8 mouse cellular contexts compared by ENCODE assay signal in the genomic region with DNA sequence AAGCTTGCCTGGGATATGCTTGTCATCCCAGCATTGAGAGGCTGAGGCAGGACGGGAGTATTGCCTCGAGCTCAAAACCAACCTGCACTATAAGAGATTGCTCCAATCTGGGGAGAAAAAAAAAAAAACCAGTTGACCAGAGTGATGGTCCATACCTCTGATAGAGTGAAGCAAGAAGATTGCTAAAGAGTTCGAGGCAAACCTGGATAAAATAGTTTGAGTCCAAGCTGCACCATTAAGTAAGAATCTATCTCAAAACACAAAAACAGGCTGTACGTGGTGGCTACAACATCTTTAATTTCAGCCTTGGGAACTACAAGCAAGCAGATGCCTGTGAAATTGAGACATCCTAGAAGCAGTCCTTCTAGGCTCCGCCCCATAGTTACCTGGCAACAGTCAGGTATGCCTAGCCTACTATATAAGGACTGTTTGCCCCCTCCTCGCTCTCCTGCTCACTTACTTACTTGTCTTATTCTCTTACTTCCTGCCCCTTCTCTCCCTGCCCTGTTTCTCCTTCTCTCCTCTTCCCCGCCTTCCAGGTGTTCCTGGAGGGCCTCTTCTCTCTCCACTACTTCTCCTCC. TPM values are rescaled to one million over a fixed set of nuclear protein-coding genes. Genes with fewer than 3 reads are reported as not detected.
A peak's percentile ranks its signal among the peaks of the same experiment; 100 is the strongest.
DNase-seq lines count a peak whose midpoint lies in the region; ATAC-seq and TF ChIP-seq lines count a peak whose summit lies in the region.

No protein-coding gene starts in this region.

- no peak; the same call in 1 of the 2 replicates for ATAC-seq in kidney, embryonic 15.5 days (replicated peaks; ENCODE audit: low FRiP score)
- peak; percentile 2; the same call in 1 of the 2 replicates for ATAC-seq in liver, embryonic 12.5 days
- ATAC-seq in neural tube, embryonic 12.5 days (ENCODE audit: low FRiP score, low read depth), result peak; percentile 41

- TF ChIP-seq CTCF in embryonic fibroblast, embryonic 13.5 days (IDR thresholded peaks at IDR 0.05; ENCODE audit: borderline replicate concordance, insufficient read depth, low read length), result no peak

- no peaks in the 10 kb centered on the region for H3K27me3 ChIP-seq in kidney, embryonic 15.5 days
- no peaks in the 10 kb centered on the region for H3K27me3 ChIP-seq in liver, embryonic 12.5 days (replicated peaks)
- H3K27me3 ChIP-seq in neural tube, embryonic 12.5 days (replicated peaks), result no peaks in the 10 kb centered on the region

- H3K36me3 ChIP-seq in kidney, embryonic 15.5 days, result peaks cover 33% of the 10 kb centered on the region
- H3K36me3 ChIP-seq in liver, embryonic 12.5 days, result peaks cover 34% of the 10 kb centered on the region
- H3K36me3 ChIP-seq in neural tube, embryonic 12.5 days, result peaks cover 33% of the 10 kb centered on the region

- H3K27ac ChIP-seq in kidney, embryonic 15.5 days, result no peak overlapping the region; the same call in none of the 2 replicates
- no peak overlapping the region for H3K27ac ChIP-seq in embryonic fibroblast, embryonic 13.5 days (ENCODE audit: insufficient read depth, low read length)
- no peak overlapping the region; the same call in 1 of the 2 replicates for H3K27ac ChIP-seq in liver, embryonic 12.5 days
- no peak overlapping the region for H3K27ac ChIP-seq in neural tube, embryonic 12.5 days

- no peak for TF ChIP-seq POLR2A in embryonic fibroblast, embryonic 13.5 days (IDR thresholded peaks at IDR 0.05; ENCODE audit: low read depth, low read length)

- H3K4me1 ChIP-seq in kidney, embryonic 15.5 days, result peaks cover 21% of the 10 kb centered on the region
- H3K4me1 ChIP-seq in embryonic fibroblast, embryonic 13.5 days (ENCODE audit: control insufficient read depth, insufficient read depth, low read length), result peaks cover 7% of the 10 kb centered on the region
- H3K4me1 ChIP-seq in liver, embryonic 12.5 days, result peaks cover 49% of the 10 kb centered on the region
- peaks cover 20% of the 10 kb centered on the region for H3K4me1 ChIP-seq in neural tube, embryonic 12.5 days

- H3K9me3 ChIP-seq in kidney, embryonic 15.5 days (replicated peaks), result no peaks in the 10 kb centered on the region
- no peaks in the 10 kb centered on the region for H3K9me3 ChIP-seq in liver, embryonic 12.5 days (replicated peaks)
- H3K9me3 ChIP-seq in neural tube, embryonic 12.5 days, result no peaks in the 10 kb centered on the region

- peak overlapping the region; percentile 87 for H3K4me2 ChIP-seq in kidney, embryonic 15.5 days
- H3K4me2 ChIP-seq in liver, embryonic 12.5 days, result peak overlapping the region; percentile 93
- H3K4me2 ChIP-seq in neural tube, embryonic 12.5 days (replicated peaks), result peak overlapping the region; percentile 77

- 35% methylated on average over 7 of the region's 7 CpGs for whole genome bisulfite sequencing in kidney, embryonic 15.5 days
- WGBS in liver, embryonic 12.5 days (ENCODE audit: insufficient replicate concordance), result 45% methylated on average over 7 of the region's 7 CpGs
- WGBS in neural tube, embryonic 12.5 days, result 40% methylated on average over 7 of the region's 7 CpGs

- H3K4me3 ChIP-seq in kidney, embryonic 15.5 days (replicated peaks), result peak overlapping the region; percentile 96
- H3K4me3 ChIP-seq in embryonic fibroblast, embryonic 13.5 days (ENCODE audit: insufficient read depth, low read length), result peak overlapping the region; percentile 25; the same call in 1 of the 2 replicates
- peak overlapping the region; percentile 81 for H3K4me3 ChIP-seq in liver, embryonic 12.5 days
- peak overlapping the region; percentile 91 for H3K4me3 ChIP-seq in neural tube, embryonic 12.5 days

- peak overlapping the region; percentile 85; the same call in 1 of the 2 replicates for H3K9ac ChIP-seq in kidney, embryonic 15.5 days
- H3K9ac ChIP-seq in liver, embryonic 12.5 days, result 0 out of 2 replicates have a peak overlapping the region, but pooled peaks have one; percentile 90
- peak overlapping the region; percentile 89; the same call in 1 of the 2 replicates for H3K9ac ChIP-seq in neural tube, embryonic 12.5 days

- no peak for DNase-seq in kidney, adult 8-10 months
- no peak for DNase-seq in right cerebral cortex, postnatal 25 days
- no peak for DNase-seq in natural killer cell, adult 2 months (ENCODE audit: low spot score in 2 of 2)
- no peak for DNase-seq in gastrocnemius, postnatal 4 days (ENCODE audit: low spot score in 2 of 2)

RNA-seq across cellular contexts. Expression of gene Bax, which starts 0.5 kb away (rescaled TPM):
- 184 and 195 TPM in 2 replicates for polyA plus RNA-seq in kidney, embryonic 15.5 days (2015; fragmentation: Nextera tagmentation; extraction: Ambion mirVana)
- 218 and 278 TPM in 2 replicates for polyA plus RNA-seq in embryonic fibroblast, embryonic 13.5 days (2011; ENCODE audit: insufficient read length, low read depth, missing spikeins)
- 147 and 155 TPM in 2 replicates for polyA plus RNA-seq in liver, embryonic 12.5 days (2016; fragmentation: Nextera tagmentation; extraction: Ambion mirVana)
- 262 and 276 TPM in 2 replicates for polyA plus RNA-seq in neural tube, embryonic 12.5 days (2016; fragmentation: Nextera tagmentation; extraction: Ambion mirVana)
- 10 to 100 TPM; 39.3 to 43.8 TPM for total RNA-seq in gastrocnemius, postnatal 4 days (2021)

RNA-seq across cellular contexts. Expression of gene Ftl1, which starts 7.5 kb away (rescaled TPM):
- polyA plus RNA-seq in kidney, embryonic 15.5 days (2015; fragmentation: Nextera tagmentation; extraction: Ambion mirVana), result 4,509 and 4,690 TPM in 2 replicates
- 3,506 and 4,699 TPM in 2 replicates for polyA plus RNA-seq in embryonic fibroblast, embryonic 13.5 days (2011; ENCODE audit: insufficient read length, low read depth, missing spikeins)
- polyA plus RNA-seq in liver, embryonic 12.5 days (2016; fragmentation: Nextera tagmentation; extraction: Ambion mirVana), result 7,751 and 8,218 TPM in 2 replicates
- 5,746 and 6,117 TPM in 2 replicates for polyA plus RNA-seq in neural tube, embryonic 12.5 days (2016; fragmentation: Nextera tagmentation; extraction: Ambion mirVana)
- 100 to 1,000 TPM; 339 to 373 TPM for total RNA-seq in gastrocnemius, postnatal 4 days (2021)

RNA-seq across cellular contexts. Expression of gene Tulp2, which starts 14.5 kb away (rescaled TPM):
- 1.0 and 1.1 TPM in 2 replicates for polyA plus RNA-seq in kidney, embryonic 15.5 days (2015; fragmentation: Nextera tagmentation; extraction: Ambion mirVana)
- not detected in 2 replicates for polyA plus RNA-seq in embryonic fibroblast, embryonic 13.5 days (2011; ENCODE audit: insufficient read length, low read depth, missing spikeins)
- polyA plus RNA-seq in liver, embryonic 12.5 days (2016; fragmentation: Nextera tagmentation; extraction: Ambion mirVana), result 1.9 and 2.0 TPM in 2 replicates
- polyA plus RNA-seq in neural tube, embryonic 12.5 days (2016; fragmentation: Nextera tagmentation; extraction: Ambion mirVana), result 0.41 and 0.60 TPM in 2 replicates
- total RNA-seq in gastrocnemius, postnatal 4 days (2021), result under 1 TPM; 0.17 to 0.36 TPM

RNA-seq across cellular contexts. Expression of gene Gm45808, which starts 19.4 kb away (rescaled TPM):
- polyA plus RNA-seq in kidney, embryonic 15.5 days (2015; fragmentation: Nextera tagmentation; extraction: Ambion mirVana), result not detected in 2 replicates
- not detected in 2 replicates for polyA plus RNA-seq in embryonic fibroblast, embryonic 13.5 days (2011; ENCODE audit: insufficient read length, low read depth, missing spikeins)
- not detected in 2 replicates for polyA plus RNA-seq in liver, embryonic 12.5 days (2016; fragmentation: Nextera tagmentation; extraction: Ambion mirVana)
- polyA plus RNA-seq in neural tube, embryonic 12.5 days (2016; fragmentation: Nextera tagmentation; extraction: Ambion mirVana), result not detected in 2 replicates
- total RNA-seq in gastrocnemius, postnatal 4 days (2021), result 1 to 10 TPM; 3.8 to 5.4 TPM

RNA-seq across cellular contexts. Expression of gene Dhdh, which starts 21.4 kb away (rescaled TPM):
- polyA plus RNA-seq in kidney, embryonic 15.5 days (2015; fragmentation: Nextera tagmentation; extraction: Ambion mirVana), result 3.3 and 3.5 TPM in 2 replicates
- polyA plus RNA-seq in embryonic fibroblast, embryonic 13.5 days (2011; ENCODE audit: insufficient read length, low read depth, missing spikeins), result 0.68 and 1.2 TPM in 2 replicates
- 2.8 and 3.1 TPM in 2 replicates for polyA plus RNA-seq in liver, embryonic 12.5 days (2016; fragmentation: Nextera tagmentation; extraction: Ambion mirVana)
- polyA plus RNA-seq in neural tube, embryonic 12.5 days (2016; fragmentation: Nextera tagmentation; extraction: Ambion mirVana), result 2.3 and 2.8 TPM in 2 replicates
- total RNA-seq in gastrocnemius, postnatal 4 days (2021), result 1 to 10 TPM; 8.3 TPM

Comparison
In these comparisons a context has a peak if more than half of its experiments do, and no peak if none do; other contexts are left out.
1. H3K4me3 ChIP-seq: peak in every context shown above with its lines; median percentile 96 in kidney, embryonic 15.5 days; 91 in neural tube, embryonic 12.5 days; 81 in liver, embryonic 12.5 days; 25 in embryonic fibroblast, embryonic 13.5 days.